Mouse (Mus musculus) liver, adult 2 months (tissue): Measurements from ENCODE around the gene Vwc2l. TPM values are rescaled to one million over a fixed set of nuclear protein-coding genes. Genes with fewer than 3 reads are reported as not detected.

Source experiments
- DNase-seq: peaks from one replicate; pipeline ENCODE4 v3.0.0-alpha.2; 2011; ENCODE audit warnings: low read depth, low spot score; ENCODE audit errors: extremely low read depth
- H3K27ac ChIP-seq: fragments of 200-500 bp; replicated peaks from 2 replicates; pipeline ENCODE4 v1.5.1; 2012; ENCODE audit warnings: low read depth, mild to moderate bottlenecking, control low read depth, inconsistent platforms, low read length; ENCODE audit not compliant: insufficient read depth
- H3K27me3 ChIP-seq: fragments of 200-500 bp; 2 replicates; pipeline ENCODE4 v1.6.1; 2012; ENCODE audit warnings: mild to moderate bottlenecking, moderate library complexity, low read length, inconsistent platforms; ENCODE audit not compliant: control insufficient read depth, insufficient read depth
- H3K36me3 ChIP-seq: fragments of 200-500 bp; 2 replicates; pipeline ENCODE4 v1.6.1; 2012; ENCODE audit warnings: low read length, inconsistent platforms; ENCODE audit not compliant: control insufficient read depth, insufficient read depth
- H3K4me1 ChIP-seq: fragments of 200-500 bp; 2 replicates; pipeline ENCODE4 v1.6.1; 2011; ENCODE audit warnings: low read length; ENCODE audit not compliant: control insufficient read depth, insufficient read depth
- H3K4me3 ChIP-seq: fragments of 200-500 bp; 2 replicates; pipeline ENCODE4 v1.5.1; 2011; ENCODE audit warnings: low read depth, mild to moderate bottlenecking, control low read depth, low read length, moderate library complexity; ENCODE audit not compliant: insufficient read depth
- H3K79me2 ChIP-seq: fragments of 200-500 bp; 2 replicates; pipeline ENCODE4 v1.6.1; 2012; ENCODE audit warnings: inconsistent platforms, mild to moderate bottlenecking, low read length, moderate library complexity; ENCODE audit not compliant: control insufficient read depth, insufficient read depth
- H3K9ac ChIP-seq: fragments of 200-500 bp; 2 replicates; pipeline ENCODE4 v1.6.1; 2012; ENCODE audit warnings: low read depth, mild to moderate bottlenecking, control low read depth, inconsistent platforms, low read length
- CTCF ChIP-seq: fragments of 200-500 bp; IDR thresholded peaks from 2 replicates; pipeline ENCODE4 v1.5.1; 2011; ENCODE audit warnings: low read depth, low read length, control low read depth
- POLR2A ChIP-seq: fragments of 200-500 bp; IDR thresholded peaks from 2 replicates; pipeline ENCODE4 v1.6.1; 2011; ENCODE audit warnings: low read length, control low read depth; ENCODE audit not compliant: insufficient read depth; ENCODE audit errors: extremely low read depth
- WGBS: fragments of 180-500 bp; shearing (Covaris S2); methylation state at CpG from one replicate; pipeline ENCODE4 v1.1.7; 2018; 5-methylcytosine and 5-hydroxymethylcytosine counted together
- polyA plus RNA-seq: library from polyadenylated mRNA; depleted of rRNA; stranded (reverse); fragments of >200 nt; gene quantifications from 2 replicates; pipeline ENCODE4 v1.2.3, GENCODE M21; 2012; rRNA removed
- total RNA-seq: library from RNA; depleted of rRNA; stranded (reverse); fragments of >200 nt; gene quantifications from 2 replicates; pipeline ENCODE4 v1.2.3, GENCODE M21; 2014; rRNA removed

Vwc2l gene
- total RNA-seq (not detected in 2 replicates), polyA plus RNA-seq (not detected in 2 replicates)

- no peak for TF ChIP-seq POLR2A
- TF ChIP-seq CTCF: no peak
- WGBS: 12% methylated on average over 13 of the region's 13 CpGs
- Histone ChIP-seq H3K4me3 (no peak within 1 kb of the TSS), H3K27ac (no peak within 1 kb of the TSS), H3K9ac (no peak within 1 kb of the TSS), H3K79me2 (no peaks in the 10 kb centered on the region), H3K27me3 (no peaks in the 10 kb centered on the region), H3K36me3 (no peaks in the 10 kb centered on the region), H3K4me1 (no peaks in the 10 kb centered on the region)
- no peak for DNase-seq
Measured at GRCm38 (mm10) chr1:70725655-70726066, at the start of gene Vwc2l. TSS of gene Vwc2l (plus strand) at chr1:70725715.

GRCm38 (mm10) chr1:70692529-70692928 is 33.0 kb upstream of the Vwc2l start:
- WGBS: 28% methylated on average over 2 of the region's 2 CpGs
- no peaks in the 10 kb centered on the region for H3K27me3 ChIP-seq
- no peak overlapping the region for H3K27ac ChIP-seq
- peaks cover 2% of the 10 kb centered on the region; the same call in 1 of the 2 replicates for H3K4me1 ChIP-seq
- H3K36me3 ChIP-seq: no peaks in the 10 kb centered on the region
- no peak for TF ChIP-seq POLR2A
- TF ChIP-seq CTCF: no peak
- H3K4me3 ChIP-seq: no peak overlapping the region
- no peak overlapping the region for H3K9ac ChIP-seq
- no peaks in the 10 kb centered on the region for H3K79me2 ChIP-seq
- peak; percentile 89 for DNase-seq

DNA sequence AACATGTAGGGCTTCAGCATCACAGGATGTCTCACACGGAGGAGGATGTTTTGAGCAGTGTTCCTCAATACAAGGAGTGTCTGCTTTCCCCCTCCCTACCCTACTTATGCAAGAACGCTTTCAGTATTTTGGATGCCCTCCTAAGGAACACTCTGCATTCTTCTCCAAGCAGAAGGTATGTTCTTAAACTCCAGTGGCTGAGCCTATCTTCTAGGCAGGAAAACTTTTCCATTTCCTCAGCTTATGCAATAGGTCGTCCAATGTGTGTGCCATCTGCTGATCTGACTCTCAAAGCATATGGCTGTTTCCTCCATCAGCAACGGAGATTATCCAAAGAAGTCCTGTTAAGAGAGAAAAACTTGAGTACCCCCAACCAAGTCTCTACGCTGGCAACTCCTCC is 25.2 kb upstream of the Vwc2l start:
- DNase-seq: no peak
- no peak overlapping the region for H3K4me3 ChIP-seq
- no peak overlapping the region for H3K9ac ChIP-seq
- no peak overlapping the region for H3K27ac ChIP-seq
- no peaks in the 10 kb centered on the region for H3K79me2 ChIP-seq
- no peaks in the 10 kb centered on the region for H3K4me1 ChIP-seq
- WGBS: 75% methylated on average over 5 of the region's 5 CpGs
- TF ChIP-seq POLR2A (no peak), CTCF (no peak)
- no peaks in the 10 kb centered on the region for H3K36me3 ChIP-seq
- no peaks in the 10 kb centered on the region for H3K27me3 ChIP-seq

GRCm38 (mm10) chr1:70703934-70704333 is 21.6 kb upstream of the Vwc2l start:
- Histone ChIP-seq H3K4me1 (no peaks in the 10 kb centered on the region), H3K79me2 (no peaks in the 10 kb centered on the region), H3K27me3 (no peaks in the 10 kb centered on the region), H3K36me3 (no peaks in the 10 kb centered on the region), H3K9ac (no peak overlapping the region), H3K4me3 (no peak overlapping the region), H3K27ac (no peak overlapping the region)
- 79% methylated on average over 3 of the region's 3 CpGs for WGBS
- no peak for TF ChIP-seq CTCF
- TF ChIP-seq POLR2A: no peak
- DNase-seq: no peak

- no peak for DNase-seq
- H3K9ac ChIP-seq: no peak overlapping the region
- no peaks in the 10 kb centered on the region for H3K36me3 ChIP-seq
- no peak overlapping the region for H3K4me3 ChIP-seq
- no peak for TF ChIP-seq POLR2A
- no peak for TF ChIP-seq CTCF
- WGBS: 71% methylated on average over 3 of the region's 3 CpGs
- no peaks in the 10 kb centered on the region for H3K27me3 ChIP-seq
- no peaks in the 10 kb centered on the region for H3K79me2 ChIP-seq
- H3K4me1 ChIP-seq: no peaks in the 10 kb centered on the region
- H3K27ac ChIP-seq: no peak overlapping the region
Measured at GRCm38 (mm10) chr1:70705821-70706220, 19.7 kb upstream of the Vwc2l start.

GRCm38 (mm10) chr1:70725045-70725444 is 470 bp upstream of the Vwc2l start:
- DNase-seq: no peak
- no peaks in the 10 kb centered on the region for H3K4me1 ChIP-seq
- no peaks in the 10 kb centered on the region for H3K27me3 ChIP-seq
- H3K4me3 ChIP-seq: no peak overlapping the region
- TF ChIP-seq POLR2A: no peak
- TF ChIP-seq CTCF: no peak
- WGBS: 63% methylated on average over 5 of the region's 5 CpGs
- no peaks in the 10 kb centered on the region for H3K36me3 ChIP-seq
- no peak overlapping the region for H3K27ac ChIP-seq
- no peak overlapping the region for H3K9ac ChIP-seq
- no peaks in the 10 kb centered on the region for H3K79me2 ChIP-seq
